Mouse (Mus musculus): ENCODE results near the gene Ptprj. TPM values are rescaled to one million over a fixed set of nuclear protein-coding genes. Genes with fewer than 3 reads are reported as not detected.
"Not testable (repeated sequence)": the region's sequence is repeated elsewhere in the genome, so short reads cannot be mapped to it uniquely, and the experiment has no call there.

The Ptprj gene
- polyA plus RNA-seq, 1 experiment from 2014 or later, result 5.4 TPM

- not testable (repeated sequence) for H3K9me3 ChIP-seq (replicated peaks; ENCODE audit: control insufficient read depth, low read length, poor library complexity, severe bottlenecking)
Measured at GRCm38 (mm10) chr2:90428988-90429717, 151.3 kb downstream of the Ptprj start.

GRCm38 (mm10) chr2:90424937-90425336, 155.5 kb downstream of the Ptprj start:
- not testable (repeated sequence) for H3K27ac ChIP-seq (ENCODE audit: low read length); H3K4me3 ChIP-seq (ENCODE audit: low read depth, low read length); H3K27me3 ChIP-seq (ENCODE audit: control insufficient read depth, insufficient read depth, low read depth, low read length); H3K36me3 ChIP-seq (ENCODE audit: control insufficient read depth, insufficient read depth, low read length); H3K4me1 ChIP-seq (ENCODE audit: control insufficient read depth, insufficient read depth, low read length); ATAC-seq; H3K9ac ChIP-seq (ENCODE audit: low read depth, low read length); H3K4me2 ChIP-seq (ENCODE audit: low read length); H3K9me3 ChIP-seq (replicated peaks; ENCODE audit: control insufficient read depth, low read length, poor library complexity, severe bottlenecking)
- no CpG with 5 or more reads among the region's 4 CpGs for WGBS

More at GRCm38 (mm10) chr2:90428988-90429717, 151.3 kb downstream of the Ptprj start:
- not testable (repeated sequence) for H3K36me3 ChIP-seq (ENCODE audit: control insufficient read depth, insufficient read depth, low read length); H3K4me1 ChIP-seq (ENCODE audit: control insufficient read depth, insufficient read depth, low read length); H3K4me2 ChIP-seq (ENCODE audit: low read length); H3K27ac ChIP-seq (ENCODE audit: low read length); H3K4me3 ChIP-seq (ENCODE audit: low read depth, low read length); H3K9ac ChIP-seq (ENCODE audit: low read depth, low read length); H3K27me3 ChIP-seq (ENCODE audit: control insufficient read depth, insufficient read depth, low read depth, low read length)
- WGBS, result no CpG with 5 or more reads among the region's 11 CpGs
- 0 out of 2 replicates have a peak, but pooled peaks have one; percentile 21 for ATAC-seq

DNA sequence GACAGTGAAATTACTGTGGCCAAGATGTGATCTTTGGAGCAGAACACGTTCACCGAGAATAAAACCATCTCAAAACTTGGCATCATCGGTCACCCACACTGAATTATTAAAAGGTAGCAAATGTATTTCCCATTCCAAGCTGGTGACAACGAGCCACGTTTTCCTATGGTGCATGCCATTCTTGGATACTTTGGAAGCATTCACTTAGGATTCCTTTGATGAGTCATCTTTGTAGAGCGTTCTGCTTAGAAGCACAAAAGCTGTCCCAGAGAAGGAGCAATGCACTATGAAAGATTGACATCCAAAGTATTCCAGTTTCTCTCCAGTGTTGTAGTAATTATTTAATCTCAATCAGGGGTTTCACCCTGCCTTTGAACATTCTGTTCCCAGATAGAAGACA, 158.2 kb downstream of the Ptprj start:
- 89% methylated on average over 6 of the region's 6 CpGs for WGBS
- not testable (repeated sequence) for H3K9me3 ChIP-seq (replicated peaks; ENCODE audit: control insufficient read depth, low read length, poor library complexity, severe bottlenecking); H3K4me3 ChIP-seq (ENCODE audit: low read depth, low read length); H3K4me2 ChIP-seq (ENCODE audit: low read length); H3K36me3 ChIP-seq (ENCODE audit: control insufficient read depth, insufficient read depth, low read length); H3K27ac ChIP-seq (ENCODE audit: low read length); H3K4me1 ChIP-seq (ENCODE audit: control insufficient read depth, insufficient read depth, low read length); H3K9ac ChIP-seq (ENCODE audit: low read depth, low read length); H3K27me3 ChIP-seq (ENCODE audit: control insufficient read depth, insufficient read depth, low read depth, low read length); ATAC-seq

GRCm38 (mm10) chr2:90414110-90414821, 166.2 kb downstream of the Ptprj start:
- peak; percentile 36; the same call in 1 of the 2 replicates for ATAC-seq
- H3K36me3 ChIP-seq (ENCODE audit: control insufficient read depth, insufficient read depth, low read length); H3K27ac ChIP-seq (ENCODE audit: low read length); H3K9me3 ChIP-seq (replicated peaks; ENCODE audit: control insufficient read depth, low read length, poor library complexity, severe bottlenecking); H3K4me2 ChIP-seq (ENCODE audit: low read length); H3K4me1 ChIP-seq (ENCODE audit: control insufficient read depth, insufficient read depth, low read length); H3K27me3 ChIP-seq (ENCODE audit: control insufficient read depth, insufficient read depth, low read depth, low read length); H3K9ac ChIP-seq (ENCODE audit: low read depth, low read length); H3K4me3 ChIP-seq (ENCODE audit: low read depth, low read length): not testable (repeated sequence)
- WGBS, result 67% methylated on average over 4 of the region's 4 CpGs

GRCm38 (mm10) chr2:90398633-90399107, 181.8 kb downstream of the Ptprj start, which contains the start of gene Olfr1274-ps:
Gene Olfr1274-ps (plus strand): TSS chr2:90398683.
- H3K27me3 ChIP-seq (ENCODE audit: control insufficient read depth, insufficient read depth, low read depth, low read length); H3K9ac ChIP-seq (ENCODE audit: low read depth, low read length); H3K4me2 ChIP-seq (ENCODE audit: low read length); H3K36me3 ChIP-seq (ENCODE audit: control insufficient read depth, insufficient read depth, low read length); ATAC-seq; H3K27ac ChIP-seq (ENCODE audit: low read length); H3K4me1 ChIP-seq (ENCODE audit: control insufficient read depth, insufficient read depth, low read length); H3K4me3 ChIP-seq (ENCODE audit: low read depth, low read length); H3K9me3 ChIP-seq (replicated peaks; ENCODE audit: control insufficient read depth, low read length, poor library complexity, severe bottlenecking): not testable (repeated sequence)
- WGBS, result 81% methylated on average over 5 of the region's 7 CpGs

Other genes with a start within 250 kb of the Ptprj start
- not detected in 2 replicates for gene Olfr1274-ps, start 182.0 kb downstream of the Ptprj start, polyA plus RNA-seq (2015; fragmentation: Nextera tagmentation; extraction: Ambion mirVana)
- 19.5 and 21.4 TPM in 2 replicates for gene Nup160, start 96.6 kb upstream of the Ptprj start, polyA plus RNA-seq (2015; fragmentation: Nextera tagmentation; extraction: Ambion mirVana)
- 102 and 117 TPM in 2 replicates for gene Fnbp4, start 164.7 kb upstream of the Ptprj start, polyA plus RNA-seq (2015; fragmentation: Nextera tagmentation; extraction: Ambion mirVana)
- 0.51 and 0.56 TPM in 2 replicates for gene Agbl2, start 202.1 kb upstream of the Ptprj start, polyA plus RNA-seq (2015; fragmentation: Nextera tagmentation; extraction: Ambion mirVana)

All from midbrain, embryonic 16.5 days (tissue).